Mouse (Mus musculus) ovary, adult 10 weeks (tissue): Measurements from ENCODE around the gene Epb41. TPM values are rescaled to one million over a fixed set of nuclear protein-coding genes. Genes with fewer than 3 reads are reported as not detected.

ENCODE experiments used
- polyA plus RNA-seq: library from polyadenylated mRNA; stranded (reverse); fragments of 350-450 nt; fragmentation: Illumina TruSeq; extraction: RNeasy Lipid Tissue Mini Kit (QIAGEN cat#74804); gene quantifications from one replicate; pipeline ENCODE4 v1.2.3, GENCODE M21; 2014

Epb41 gene
- polyA plus RNA-seq, result 28.6 TPM

GRCm38 (mm10) chr4:132074933-132075769 lies at the start of gene Epb41:
Epb41 (minus strand) TSS chr4:132075321.

GRCm38 (mm10) chr4:132074077-132074932 lies 816 bp downstream of the Epb41 start, which contains the start of gene Gm10300:
Gm10300 (plus strand) TSS chr4:132074697.

GRCm38 (mm10) chr4:131921461-131922346 lies 153.4 kb downstream of the Epb41 start, which contains the start of gene Tmem200b:
Tmem200b (plus strand) TSS chr4:131921771.

Other genes starting within 250 kb of the Epb41 start
- gene Ptpru, start 237.0 kb downstream of the Epb41 start, polyA plus RNA-seq, result 3.4 TPM
- 3.1 TPM for gene Mecr, start 231.9 kb downstream of the Epb41 start, polyA plus RNA-seq
- 19.7 TPM for gene Srsf4, start 201.7 kb downstream of the Epb41 start, polyA plus RNA-seq
- gene Tmem200b, start 153.6 kb downstream of the Epb41 start, polyA plus RNA-seq, result not detected
- gene Gm10300, start 624 bp downstream of the Epb41 start, polyA plus RNA-seq, result not detected
- not detected for gene Oprd1, start 69.2 kb upstream of the Epb41 start, polyA plus RNA-seq
- 121 TPM for gene Ythdf2, start 137.0 kb upstream of the Epb41 start, polyA plus RNA-seq
- gene Gmeb1, start 186.3 kb upstream of the Epb41 start, polyA plus RNA-seq, result 7.8 TPM
- gene Taf12, start 199.1 kb upstream of the Epb41 start, polyA plus RNA-seq, result 18.2 TPM
- gene Rab42, start 228.1 kb upstream of the Epb41 start, polyA plus RNA-seq, result not detected